Mouse (Mus musculus) midbrain, embryonic 16.5 days (tissue): ENCODE measurements around the gene Fyn. TPM values are rescaled to one million over a fixed set of nuclear protein-coding genes. Genes with fewer than 3 reads are reported as not detected.
A peak's percentile ranks its signal among the peaks of the same experiment; 100 is the strongest.

ENCODE experiments used
- ATAC-seq: fragments of 200-750 bp; cut with Nextera tagmentation; 2 replicates; pipeline ENCODE4 v1.8.0; 2017; ENCODE audit warnings: moderate TSS enrichment
- H3K27ac ChIP-seq: fragments of 300-500 bp; sonication (generic); 2 replicates; pipeline ENCODE4 v1.5.1; 2014; ENCODE audit warnings: mild to moderate bottlenecking, low read length, mixed read lengths
- H3K27me3 ChIP-seq: fragments of 300-500 bp; sonication (generic); 2 replicates; pipeline ENCODE4 v1.6.1; 2014; ENCODE audit warnings: low read depth, low read length, mixed read lengths; ENCODE audit not compliant: control insufficient read depth, insufficient read depth
- H3K36me3 ChIP-seq: fragments of 300-500 bp; sonication (generic); 2 replicates; pipeline ENCODE4 v1.6.1; 2014; ENCODE audit warnings: mild to moderate bottlenecking, low read length, moderate library complexity, mixed read lengths; ENCODE audit not compliant: control insufficient read depth, insufficient read depth
- H3K4me1 ChIP-seq: fragments of 300-500 bp; sonication (generic); 2 replicates; pipeline ENCODE4 v1.6.1; 2014; ENCODE audit warnings: mild to moderate bottlenecking, low read length, mixed read lengths; ENCODE audit not compliant: control insufficient read depth, insufficient read depth
- H3K4me2 ChIP-seq: fragments of 300-500 bp; sonication (generic); 2 replicates; pipeline ENCODE4 v1.6.1; 2014; ENCODE audit warnings: mild to moderate bottlenecking, low read length, mixed read lengths
- H3K4me3 ChIP-seq: fragments of 300-500 bp; sonication (generic); 2 replicates; pipeline ENCODE4 v1.5.1; 2014; ENCODE audit warnings: low read depth, mild to moderate bottlenecking, low read length, moderate library complexity, mixed read lengths
- H3K9ac ChIP-seq: fragments of 300-500 bp; sonication (generic); 2 replicates; pipeline ENCODE4 v1.6.1; 2014; ENCODE audit warnings: low read depth, low read length, mixed read lengths
- H3K9me3 ChIP-seq: fragments of 300-500 bp; sonication (generic); replicated peaks from 2 replicates; pipeline ENCODE4 v1.6.1; 2014; ENCODE audit warnings: mild to moderate bottlenecking, low read length, mixed read lengths; ENCODE audit not compliant: control insufficient read depth, poor library complexity, severe bottlenecking
- WGBS: fragments of 180-500 bp; shearing (Covaris S2); extraction: QIAGEN DNeasy Blood & Tissue Kit; methylation state at CpG from one replicate; pipeline ENCODE4 v1.1.7; 2014; 5-methylcytosine and 5-hydroxymethylcytosine counted together
- polyA plus RNA-seq: library from polyadenylated mRNA; unstranded; fragments of >200 nt; fragmentation: Nextera tagmentation; extraction: Ambion mirVana; gene quantifications from 2 replicates; pipeline ENCODE4 v1.2.1, GENCODE M21; 2015

Fyn gene
- polyA plus RNA-seq, 1 experiment from 2014 or later = 71.2 TPM

- H3K27me3 ChIP-seq = no peaks in the 10 kb centered on the region
- peak overlapping the region; percentile 26 for H3K4me2 ChIP-seq
- H3K4me3 ChIP-seq = no peak overlapping the region
- H3K9ac ChIP-seq = peak overlapping the region; percentile 50; the same call in 1 of the 2 replicates
- peaks cover 20% of the 10 kb centered on the region for H3K4me1 ChIP-seq
- no peaks in the 10 kb centered on the region for H3K9me3 ChIP-seq
- 47% methylated on average over 15 of the region's 15 CpGs for WGBS
- no peaks in the 10 kb centered on the region for H3K36me3 ChIP-seq
- peak; percentile 54; the same call in 1 of the 2 replicates for ATAC-seq
- H3K27ac ChIP-seq = peak overlapping the region; percentile 69
Observed at GRCm38 (mm10) chr10:39471714-39472531, 103.3 kb downstream of the Fyn start.

GRCm38 (mm10) chr10:39472923-39473322, 104.3 kb downstream of the Fyn start:
- no peak for ATAC-seq
- no peak overlapping the region for H3K4me3 ChIP-seq
- H3K36me3 ChIP-seq = no peaks in the 10 kb centered on the region
- no peaks in the 10 kb centered on the region for H3K9me3 ChIP-seq
- no peak overlapping the region for H3K27ac ChIP-seq
- peaks cover 20% of the 10 kb centered on the region for H3K4me1 ChIP-seq
- no peak overlapping the region for H3K4me2 ChIP-seq
- 69% methylated on average over 7 of the region's 7 CpGs for WGBS
- no peaks in the 10 kb centered on the region for H3K27me3 ChIP-seq
- no peak overlapping the region for H3K9ac ChIP-seq

- H3K9ac ChIP-seq = no peak overlapping the region
- H3K36me3 ChIP-seq = no peaks in the 10 kb centered on the region
- no peaks in the 10 kb centered on the region for H3K27me3 ChIP-seq
- no peak for ATAC-seq
- 92% methylated on average over 1 of the region's 1 CpGs for WGBS
- no peaks in the 10 kb centered on the region for H3K9me3 ChIP-seq
- peaks cover 16% of the 10 kb centered on the region for H3K4me1 ChIP-seq
- H3K4me3 ChIP-seq = no peak overlapping the region
- H3K4me2 ChIP-seq = no peak overlapping the region
- H3K27ac ChIP-seq = no peak overlapping the region
Observed at GRCm38 (mm10) chr10:39479361-39479760, 110.7 kb downstream of the Fyn start.

DNA sequence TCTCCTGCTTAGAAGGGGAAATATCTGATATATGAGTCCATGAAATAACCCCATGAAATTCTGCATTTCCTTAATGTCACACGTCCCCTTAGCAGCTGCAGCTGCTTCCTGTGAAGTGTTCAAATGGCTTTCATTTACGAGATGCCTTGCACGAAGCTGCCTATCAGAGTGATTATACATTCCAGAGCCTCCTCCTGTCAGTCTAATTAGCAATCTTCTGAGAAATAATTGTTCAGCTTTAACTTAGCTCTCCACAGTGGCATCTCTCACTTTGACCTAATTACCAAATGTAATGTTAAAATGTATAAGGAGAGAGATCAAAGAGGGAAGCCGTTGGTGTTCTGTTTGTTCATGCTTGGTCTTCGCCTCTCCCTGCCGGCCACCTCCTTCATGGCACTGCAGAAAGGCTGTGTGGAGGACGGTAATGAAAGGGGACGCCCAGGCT, 115.7 kb downstream of the Fyn start:
- no peak overlapping the region for H3K4me3 ChIP-seq
- no peaks in the 10 kb centered on the region for H3K36me3 ChIP-seq
- ATAC-seq = peak; percentile 54; the same call in 1 of the 2 replicates
- no peaks in the 10 kb centered on the region for H3K27me3 ChIP-seq
- peak overlapping the region; percentile 73 for H3K27ac ChIP-seq
- no peak overlapping the region for H3K9ac ChIP-seq
- H3K9me3 ChIP-seq = no peaks in the 10 kb centered on the region
- H3K4me1 ChIP-seq = peaks cover 52% of the 10 kb centered on the region
- 6% methylated on average over 8 of the region's 8 CpGs for WGBS
- H3K4me2 ChIP-seq = peak overlapping the region; percentile 21

DNA sequence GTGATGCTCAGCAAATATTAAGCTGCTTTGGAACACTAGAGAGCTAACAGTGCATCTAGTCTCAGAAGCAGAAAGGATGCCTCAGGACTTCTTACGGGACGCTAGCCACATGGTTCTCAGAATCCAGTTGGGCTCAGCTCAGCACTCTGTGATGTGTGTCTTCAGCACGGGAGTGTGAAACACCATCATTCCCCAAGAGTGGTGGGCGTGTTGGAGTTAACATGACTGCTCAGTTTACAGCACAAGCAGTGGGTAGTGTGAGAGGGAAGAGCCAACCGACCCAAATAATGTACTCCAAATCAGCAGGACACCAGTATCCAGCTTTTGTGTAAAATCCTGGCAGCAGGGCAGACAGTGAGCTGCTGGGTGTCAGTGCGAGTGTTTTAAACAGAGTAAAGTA, 116.2 kb downstream of the Fyn start:
- Histone ChIP-seq H3K27me3 (no peaks in the 10 kb centered on the region), H3K4me2 (peak overlapping the region; percentile 21), H3K9ac (no peak overlapping the region), H3K27ac (peak overlapping the region; percentile 73), H3K36me3 (no peaks in the 10 kb centered on the region), H3K4me3 (no peak overlapping the region), H3K4me1 (peaks cover 52% of the 10 kb centered on the region), H3K9me3 (no peaks in the 10 kb centered on the region)
- WGBS = 18% methylated on average over 6 of the region's 6 CpGs
- ATAC-seq = peak; percentile 37; the same call in 1 of the 2 replicates

DNA sequence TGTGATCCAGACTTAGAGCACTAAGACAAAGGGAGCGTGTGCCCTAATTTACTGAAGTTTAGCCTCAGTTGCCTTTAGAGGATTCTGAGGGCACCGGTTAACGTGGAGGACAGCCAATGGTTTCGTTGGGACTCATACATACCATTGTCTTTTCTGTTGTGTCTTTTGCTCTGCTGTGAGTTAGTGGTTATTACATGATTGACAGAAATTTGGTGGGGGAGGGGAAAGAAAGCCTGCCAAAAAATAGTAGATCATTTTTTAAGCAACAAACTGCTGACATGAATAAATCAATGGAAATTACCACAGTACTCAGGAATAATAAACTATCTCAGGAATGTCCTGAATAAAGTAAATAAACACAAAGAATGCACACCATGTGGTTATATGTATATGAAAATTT, 117.3 kb downstream of the Fyn start:
- H3K4me3 ChIP-seq = no peak overlapping the region
- H3K27me3 ChIP-seq = no peaks in the 10 kb centered on the region
- no peak overlapping the region for H3K27ac ChIP-seq
- no peaks in the 10 kb centered on the region for H3K9me3 ChIP-seq
- H3K4me1 ChIP-seq = peaks cover 49% of the 10 kb centered on the region
- no peak overlapping the region for H3K9ac ChIP-seq
- H3K4me2 ChIP-seq = no peak overlapping the region
- 81% methylated on average over 4 of the region's 4 CpGs for WGBS
- H3K36me3 ChIP-seq = no peaks in the 10 kb centered on the region
- ATAC-seq = no peak

DNA sequence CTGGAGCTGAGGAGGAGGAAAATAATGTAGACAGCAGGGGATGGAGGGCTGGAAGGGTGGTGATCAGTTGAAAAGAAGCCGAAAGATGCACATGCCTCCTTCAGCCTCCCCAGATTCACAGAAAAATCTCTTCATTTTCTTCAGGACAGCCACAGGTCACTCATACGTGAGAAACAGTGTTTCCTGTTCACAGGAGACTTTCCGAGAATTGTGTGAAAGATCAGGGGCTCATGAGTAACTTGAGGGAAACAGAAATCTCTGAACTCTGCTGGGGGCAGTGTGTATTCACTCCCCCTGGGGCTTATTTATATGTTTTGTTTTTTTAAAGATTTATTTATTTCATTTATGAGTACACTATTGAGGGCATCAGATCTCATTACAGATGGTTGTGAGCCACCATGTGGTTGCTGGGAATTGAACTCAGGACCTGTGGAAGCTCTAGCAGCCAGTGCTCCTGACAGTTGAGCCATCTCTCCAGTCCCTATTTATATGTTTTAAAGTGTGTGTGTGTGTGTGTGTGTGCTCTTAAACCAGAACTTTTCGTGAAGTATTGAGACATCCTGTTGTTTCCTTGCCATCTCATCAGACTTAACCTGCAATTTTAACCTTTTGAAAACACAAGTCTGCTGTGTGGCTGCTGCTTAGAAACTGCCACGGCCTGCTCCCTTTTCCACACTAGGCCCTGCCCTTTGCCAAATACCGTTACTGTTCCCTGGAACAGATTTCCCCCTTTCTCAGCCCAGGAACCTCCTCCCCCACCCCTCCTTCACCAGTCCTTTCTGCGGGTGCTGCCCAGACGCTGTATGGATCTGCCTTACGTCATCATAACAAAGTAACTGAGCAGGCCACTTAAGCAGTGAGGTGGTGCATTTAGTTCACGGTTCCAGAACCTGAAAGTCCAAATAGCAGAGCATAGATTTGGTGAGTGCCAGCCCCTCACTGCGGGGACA, 118.1 kb downstream of the Fyn start:
- no peak overlapping the region for H3K4me2 ChIP-seq
- H3K9me3 ChIP-seq = no peaks in the 10 kb centered on the region
- H3K4me1 ChIP-seq = peaks cover 43% of the 10 kb centered on the region
- H3K27ac ChIP-seq = peak overlapping the region; percentile 45
- no peak overlapping the region for H3K9ac ChIP-seq
- H3K4me3 ChIP-seq = no peak overlapping the region
- no peaks in the 10 kb centered on the region for H3K36me3 ChIP-seq
- WGBS = 41% methylated on average over 11 of the region's 11 CpGs
- no peak for ATAC-seq
- no peaks in the 10 kb centered on the region for H3K27me3 ChIP-seq

DNA sequence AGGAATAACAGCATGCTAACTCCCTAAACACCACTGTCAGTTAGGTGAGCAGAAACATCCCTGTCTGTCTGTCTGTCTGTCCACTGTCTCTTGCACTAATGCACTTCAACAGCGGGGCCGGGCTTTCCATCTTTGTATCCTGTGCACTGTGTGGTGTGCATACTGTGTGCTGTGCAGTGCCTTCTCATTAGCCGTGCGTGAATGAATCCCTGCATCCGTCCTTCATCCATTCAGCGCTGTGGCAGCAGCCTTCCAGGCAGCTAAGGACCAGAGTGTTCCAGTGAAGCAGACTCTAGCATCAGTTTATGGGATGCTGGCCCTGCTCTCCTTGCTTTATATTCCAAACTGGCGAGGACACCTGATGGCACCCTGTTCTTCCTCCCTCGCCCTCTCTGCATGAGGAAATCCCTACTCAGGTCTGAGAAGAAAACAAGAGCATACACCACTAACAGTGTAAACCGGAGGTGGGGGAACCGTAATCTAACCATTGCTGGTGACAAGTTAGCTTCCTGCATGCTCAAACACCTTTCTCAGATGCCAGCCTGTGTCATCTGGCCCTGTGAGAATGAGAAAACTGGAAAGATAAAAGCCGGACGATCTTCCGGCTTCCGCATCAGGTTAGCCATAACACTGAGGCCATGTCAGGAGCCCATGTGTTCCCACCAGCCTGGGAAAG, 119.2 kb downstream of the Fyn start:
- WGBS = 69% methylated on average over 14 of the region's 14 CpGs
- H3K9me3 ChIP-seq = no peaks in the 10 kb centered on the region
- H3K27ac ChIP-seq = no peak overlapping the region
- H3K36me3 ChIP-seq = no peaks in the 10 kb centered on the region
- H3K9ac ChIP-seq = no peak overlapping the region
- ATAC-seq = no peak
- no peak overlapping the region for H3K4me3 ChIP-seq
- H3K4me1 ChIP-seq = peaks cover 47% of the 10 kb centered on the region
- no peaks in the 10 kb centered on the region for H3K27me3 ChIP-seq
- H3K4me2 ChIP-seq = no peak overlapping the region
